Mouse (Mus musculus) bone marrow macrophage, adult 2 months (primary cell): ENCODE results near the gene Tcf7. TPM values are rescaled to one million over a fixed set of nuclear protein-coding genes. Genes with fewer than 3 reads are reported as not detected.
A peak's percentile ranks its signal among the peaks of the same experiment; 100 is the strongest.

ENCODE experiments used
- H3K27ac ChIP-seq: 2 replicates; pipeline ENCODE4 v1.5.1; 2012; ENCODE audit warnings: low read depth, low read length; ENCODE audit not compliant: insufficient read depth
- H3K4me1 ChIP-seq: 2 replicates; pipeline ENCODE4 v1.6.1; 2012; ENCODE audit warnings: low read length; ENCODE audit not compliant: control insufficient read depth, insufficient read depth
- H3K4me3 ChIP-seq: 2 replicates; pipeline ENCODE4 v1.5.1; 2012; ENCODE audit warnings: mild to moderate bottlenecking, low read length, moderate library complexity; ENCODE audit not compliant: insufficient read depth
- CTCF ChIP-seq: IDR thresholded peaks from 2 replicates; pipeline ENCODE4 v1.5.1; 2012; ENCODE audit warnings: low read depth, mild to moderate bottlenecking, low read length, moderate library complexity
- POLR2A ChIP-seq: IDR thresholded peaks from 2 replicates; pipeline ENCODE4 v1.6.1; 2012; ENCODE audit warnings: mild to moderate bottlenecking, low read depth, low read length, borderline replicate concordance
- polyA plus RNA-seq: library from polyadenylated mRNA; stranded (reverse); fragments of >200 nt; gene quantifications from 2 replicates; pipeline ENCODE4 v1.2.4, GENCODE M21; 2012; ENCODE audit not compliant: missing spikeins, insufficient read depth, insufficient read length

The Tcf7 gene
- polyA plus RNA-seq, 1 experiment, result not detected

- Histone ChIP-seq H3K27ac (no peak overlapping the region), H3K4me1 (no peaks in the 10 kb centered on the region), H3K4me3 (no peak overlapping the region)
- TF ChIP-seq POLR2A (no peak), CTCF (no peak)
Observed at GRCm38 (mm10) chr11:52249452-52249851, 33.4 kb downstream of the Tcf7 start.

- H3K27ac ChIP-seq, result no peak overlapping the region
- TF ChIP-seq CTCF (no peak), POLR2A (no peak)
- H3K4me3 ChIP-seq, result no peak overlapping the region
- H3K4me1 ChIP-seq, result no peaks in the 10 kb centered on the region
Observed at GRCm38 (mm10) chr11:52240898-52241542, 41.8 kb downstream of the Tcf7 start.

- Histone ChIP-seq H3K27ac (no peak overlapping the region), H3K4me1 (peaks cover 16% of the 10 kb centered on the region), H3K4me3 (no peak overlapping the region)
- no peak for TF ChIP-seq POLR2A
Observed at GRCm38 (mm10) chr11:52234509-52234908, 48.3 kb downstream of the Tcf7 start.

GRCm38 (mm10) chr11:52233906-52234305 is 48.9 kb downstream of the Tcf7 start:
- Histone ChIP-seq H3K4me3 (peak overlapping the region; percentile 38), H3K4me1 (peaks cover 16% of the 10 kb centered on the region), H3K27ac (no peak overlapping the region)
- TF ChIP-seq CTCF, result no peak
- TF ChIP-seq POLR2A, result no peak

- Histone ChIP-seq H3K4me1 (peaks cover 16% of the 10 kb centered on the region), H3K27ac (no peak overlapping the region), H3K4me3 (peak overlapping the region; percentile 45)
- no peak for TF ChIP-seq POLR2A
Observed at GRCm38 (mm10) chr11:52233043-52233653, 49.7 kb downstream of the Tcf7 start.

- H3K4me1 ChIP-seq, result peaks cover 16% of the 10 kb centered on the region
- H3K4me3 ChIP-seq, result peak within 1 kb of the TSS; percentile 98
- peak within 1 kb of the TSS; percentile 99 for H3K27ac ChIP-seq
- TF ChIP-seq POLR2A (peak; percentile 92), CTCF (no peak)
Observed at GRCm38 (mm10) chr11:52231606-52232541, 50.9 kb downstream of the Tcf7 start, which contains the start of gene Skp1a. Gene Skp1a, plus strand, starts transcription at chr11:52231995.

- no peak for TF ChIP-seq POLR2A
- TF ChIP-seq CTCF, result no peak
- H3K27ac ChIP-seq, result no peak overlapping the region
- H3K4me1 ChIP-seq, result peaks cover 16% of the 10 kb centered on the region
- no peak overlapping the region for H3K4me3 ChIP-seq
Observed at GRCm38 (mm10) chr11:52230694-52231093, 52.1 kb downstream of the Tcf7 start.

DNA sequence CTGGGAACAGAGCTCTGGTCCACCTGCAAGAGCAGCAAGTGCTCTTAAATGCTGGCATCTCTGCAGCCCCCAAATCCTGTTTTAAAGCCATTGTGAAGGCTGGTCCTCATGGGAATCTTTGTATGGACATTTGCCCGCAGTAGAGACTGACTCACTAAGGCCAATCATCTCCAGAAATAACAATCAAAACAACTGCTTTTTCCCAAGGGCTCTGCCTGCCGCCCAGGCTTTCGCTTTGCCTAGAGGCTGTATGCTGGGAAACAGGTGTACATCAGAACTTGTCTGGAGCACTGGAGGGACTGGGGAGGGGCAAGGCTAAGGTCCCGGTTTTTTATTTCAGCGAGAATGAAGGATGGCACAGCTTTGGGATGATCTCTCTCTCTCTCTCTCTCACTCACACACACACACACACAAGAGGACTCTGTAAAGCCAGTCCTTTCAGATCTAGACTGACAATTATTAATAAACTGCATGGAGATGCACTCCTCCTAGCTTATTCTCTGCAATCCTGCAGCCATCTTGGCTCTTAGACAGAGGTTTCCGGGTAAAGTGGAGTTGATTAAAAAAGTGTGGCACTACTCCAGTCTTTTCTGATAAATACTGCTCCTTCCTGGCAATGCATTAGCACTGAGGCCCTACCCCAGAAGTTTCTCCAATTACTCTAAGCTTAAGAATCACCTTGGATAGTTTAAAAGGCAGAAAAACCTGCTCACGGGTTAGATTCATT is 53.9 kb downstream of the Tcf7 start:
- TF ChIP-seq POLR2A (no peak), CTCF (no peak)
- no peak overlapping the region for H3K4me3 ChIP-seq
- H3K27ac ChIP-seq, result no peak overlapping the region
- H3K4me1 ChIP-seq, result 0 out of 2 replicates have a peak, but pooled peaks cover 7% of the 10 kb centered on the region

DNA sequence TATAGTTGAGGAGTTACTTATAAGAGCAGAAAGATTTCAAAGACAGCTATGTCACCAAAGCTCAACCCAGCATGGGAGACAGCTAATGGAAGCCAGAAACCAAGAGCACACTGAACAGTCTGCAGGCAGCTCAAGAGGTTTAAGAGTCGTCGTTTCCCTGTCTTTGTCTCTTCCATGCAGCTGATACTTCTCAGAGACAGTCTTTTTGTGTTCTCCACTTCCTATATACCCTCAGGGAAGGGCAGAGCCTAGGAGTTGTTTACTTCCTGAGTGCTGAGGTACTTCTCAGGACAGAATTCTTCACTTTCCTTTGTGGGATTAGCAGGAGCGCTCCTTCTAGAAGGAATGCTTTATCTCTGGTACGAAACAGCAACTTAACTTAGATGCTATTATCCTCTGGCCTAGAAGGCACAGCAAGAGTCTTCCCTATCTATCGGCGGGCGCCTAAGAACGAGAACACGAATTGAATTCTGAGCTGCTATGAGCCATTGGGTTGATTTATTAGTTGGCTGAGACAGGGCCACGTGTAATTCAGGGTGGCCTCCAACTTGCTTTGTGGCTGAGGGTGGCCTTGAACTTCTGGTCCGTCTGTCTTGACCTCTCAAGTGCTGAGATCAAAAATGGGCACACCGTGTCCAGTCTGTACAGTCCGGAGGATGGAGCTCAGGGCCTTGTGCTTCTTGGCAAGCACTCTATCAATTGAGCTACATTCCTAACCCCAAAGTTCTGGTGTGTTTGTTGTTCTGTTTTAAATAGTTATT is 55.2 kb downstream of the Tcf7 start:
- no peak overlapping the region for H3K27ac ChIP-seq
- no peak for TF ChIP-seq POLR2A
- TF ChIP-seq CTCF, result no peak
- H3K4me3 ChIP-seq, result no peak overlapping the region
- 0 out of 2 replicates have a peak, but pooled peaks cover 5% of the 10 kb centered on the region for H3K4me1 ChIP-seq
